Mouse (Mus musculus): ENCODE results near the gene Phf13.
"Not testable (repeated sequence)": the region's sequence is repeated elsewhere in the genome, so short reads cannot be mapped to it uniquely, and the experiment has no call there.

The Phf13 gene

DNA sequence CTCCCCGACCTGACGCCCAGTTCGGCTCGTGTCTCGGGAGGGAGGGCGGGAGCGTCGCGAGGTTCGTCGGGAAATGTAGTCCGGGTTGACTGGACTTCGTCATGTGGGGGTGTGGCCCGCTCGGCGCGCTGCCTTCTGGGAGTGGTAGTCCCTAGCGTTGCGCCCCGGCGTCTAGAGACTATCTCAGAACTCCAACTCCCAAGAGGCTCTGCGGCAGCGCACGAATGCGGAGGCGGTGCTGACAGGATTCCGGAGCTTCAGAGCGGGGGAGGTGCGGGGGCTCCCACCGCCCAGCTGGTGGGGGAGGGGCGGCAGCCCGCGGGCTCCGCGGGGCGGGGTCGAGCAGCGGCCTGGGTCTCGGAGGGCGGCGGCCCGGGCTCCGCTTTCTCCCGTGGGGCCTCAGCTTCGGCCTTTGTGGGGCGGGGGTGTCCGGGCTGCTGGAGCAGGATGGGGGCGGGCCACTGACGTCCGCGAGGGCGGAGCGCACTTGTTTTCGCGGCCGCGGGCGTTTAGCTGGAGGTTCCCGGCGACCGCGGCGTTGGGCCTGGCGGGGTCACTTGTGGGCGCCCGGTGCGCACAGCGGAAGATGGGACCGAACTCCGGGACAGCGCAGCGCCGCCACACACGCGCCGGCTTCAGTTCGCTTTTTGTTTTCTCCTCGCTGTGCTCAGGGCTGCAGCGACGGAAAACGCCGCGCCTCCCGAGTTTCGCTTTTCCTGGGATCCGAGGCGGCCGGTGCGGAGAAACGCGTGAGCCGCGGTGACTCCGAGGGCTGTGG lies at the start of gene Phf13:
Gene Phf13, minus strand, starts transcription at position 86 of the 778 bp plus-strand sequence.
- peak; percentile 99 for DNase-seq (ENCODE audit: inconsistent age in 2 of 2, low spot score in 1 of 2)

GRCm38 (mm10) chr4:152044609-152045008 lies 48.6 kb upstream of the Phf13 start:
- no peak for DNase-seq (ENCODE audit: inconsistent age in 2 of 2, low spot score in 1 of 2)

DNA sequence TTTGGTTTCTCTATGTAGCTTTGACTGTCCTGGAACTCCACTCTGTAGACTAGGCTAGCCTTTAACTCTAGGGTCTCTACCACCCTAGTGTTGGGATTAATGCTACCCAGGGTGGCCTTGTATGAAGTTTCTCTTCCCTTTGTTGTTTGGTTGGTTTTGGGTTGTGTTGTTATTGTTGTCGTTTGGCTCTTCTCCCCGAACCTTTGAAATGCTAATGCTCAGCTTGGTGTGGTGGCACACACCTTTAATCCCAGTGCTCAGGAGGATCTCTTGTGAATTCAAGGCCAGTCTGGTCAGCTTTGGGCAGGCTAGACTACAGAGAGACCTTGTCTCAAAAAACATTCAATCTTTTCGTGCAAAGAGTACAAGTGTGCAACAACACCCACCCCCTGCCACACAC lies 47.1 kb upstream of the Phf13 start:
- no peak for DNase-seq (ENCODE audit: inconsistent age in 2 of 2, low spot score in 1 of 2)

DNA sequence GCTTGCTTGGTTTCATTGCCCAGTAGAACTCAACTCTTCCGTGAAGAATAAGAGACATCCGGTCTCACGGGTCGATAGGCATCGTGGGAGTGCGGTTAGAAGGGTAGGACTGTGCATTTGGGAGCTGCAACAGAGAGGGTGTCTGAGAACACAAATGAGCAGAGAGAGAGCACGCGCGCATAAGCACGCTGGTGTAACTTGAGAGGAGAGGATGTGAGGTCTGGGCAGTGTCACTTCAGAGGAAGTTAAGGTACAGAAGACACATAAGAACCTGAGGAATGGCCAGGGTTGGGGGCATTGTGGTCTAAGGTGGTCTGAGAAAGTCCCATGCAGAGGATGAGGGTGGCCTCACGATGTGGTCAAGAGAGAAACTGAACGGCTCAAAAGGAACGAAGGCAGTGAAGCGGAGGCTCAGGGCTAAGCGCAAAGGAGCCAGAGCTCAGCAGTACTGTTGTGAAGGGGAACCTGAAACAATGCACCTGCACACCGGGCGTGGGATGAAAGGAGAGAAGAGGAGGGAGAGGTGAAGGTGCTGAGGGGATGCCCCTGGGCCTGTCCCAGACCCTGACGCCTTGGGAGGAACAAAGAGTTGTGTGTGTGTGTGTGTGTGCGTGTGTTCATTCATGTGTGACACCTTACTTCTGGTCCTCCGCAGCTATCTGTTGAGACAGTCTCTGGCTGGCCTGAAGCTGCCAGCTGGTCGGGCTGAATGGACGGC lies 46.0 kb upstream of the Phf13 start:
- no peak for DNase-seq (ENCODE audit: inconsistent age in 2 of 2, low spot score in 1 of 2)

GRCm38 (mm10) chr4:152039831-152040310 lies 43.8 kb upstream of the Phf13 start:
- no peak for DNase-seq (ENCODE audit: inconsistent age in 2 of 2, low spot score in 1 of 2)

- peak; percentile 94 to 97 for DNase-seq (ENCODE audit: inconsistent age in 2 of 2, low spot score in 1 of 2)
These were observed 43.1 kb upstream of the Phf13 start, which contains the start of gene Nol9 for GRCm38 (mm10) chr4:152038985-152039830. TSS of gene Nol9 (plus strand) at chr4:152039321.

GRCm38 (mm10) chr4:152038225-152038984 lies 42.3 kb upstream of the Phf13 start, which contains the start of gene Tas1r1:
TSS of gene Tas1r1 (minus strand) at chr4:152038568.
- DNase-seq (ENCODE audit: inconsistent age in 2 of 2, low spot score in 1 of 2), result no peak

DNA sequence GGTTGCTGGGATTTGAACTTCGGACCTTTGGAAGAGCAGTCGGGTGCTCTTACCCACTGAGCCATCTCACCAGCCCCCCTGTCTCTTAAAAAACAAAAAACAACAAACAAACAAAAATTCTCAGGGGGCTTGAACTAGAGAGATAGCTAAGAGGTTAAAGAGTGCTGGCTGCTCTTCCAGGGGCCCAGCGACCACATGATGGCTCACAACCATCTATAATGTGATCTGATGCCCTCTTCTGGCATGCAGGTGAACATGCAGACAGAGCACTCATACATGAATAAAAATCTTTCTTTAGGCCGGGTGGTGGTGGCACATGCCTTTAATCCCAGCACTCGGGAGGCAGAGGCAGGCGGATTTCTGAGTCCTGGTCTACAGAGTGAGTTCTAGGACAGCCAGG lies 40.4 kb upstream of the Phf13 start:
- not testable (repeated sequence) for DNase-seq (ENCODE audit: inconsistent age in 2 of 2, low spot score in 1 of 2)

DNA sequence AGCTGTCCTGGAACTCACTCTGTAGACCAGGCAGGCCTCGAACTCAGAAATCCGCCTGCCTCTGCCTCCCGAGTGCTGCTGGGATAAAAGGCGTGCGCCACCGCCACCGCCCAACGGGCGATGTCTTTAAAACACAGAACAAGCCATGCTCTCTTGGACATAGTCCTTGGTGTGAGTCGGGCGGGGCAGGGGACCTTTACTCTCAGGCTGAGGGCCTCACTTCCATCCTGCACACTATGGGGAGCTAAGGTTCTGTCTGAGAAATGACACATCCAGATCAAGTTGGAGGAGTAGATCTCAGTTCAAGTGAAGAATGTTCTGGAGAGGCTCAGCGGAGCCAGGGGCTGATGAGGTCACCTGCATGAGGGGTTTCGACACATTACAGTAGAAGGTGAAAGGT lies 36.9 kb upstream of the Phf13 start:
- no peak for DNase-seq (ENCODE audit: inconsistent age in 2 of 2, low spot score in 1 of 2)

DNA sequence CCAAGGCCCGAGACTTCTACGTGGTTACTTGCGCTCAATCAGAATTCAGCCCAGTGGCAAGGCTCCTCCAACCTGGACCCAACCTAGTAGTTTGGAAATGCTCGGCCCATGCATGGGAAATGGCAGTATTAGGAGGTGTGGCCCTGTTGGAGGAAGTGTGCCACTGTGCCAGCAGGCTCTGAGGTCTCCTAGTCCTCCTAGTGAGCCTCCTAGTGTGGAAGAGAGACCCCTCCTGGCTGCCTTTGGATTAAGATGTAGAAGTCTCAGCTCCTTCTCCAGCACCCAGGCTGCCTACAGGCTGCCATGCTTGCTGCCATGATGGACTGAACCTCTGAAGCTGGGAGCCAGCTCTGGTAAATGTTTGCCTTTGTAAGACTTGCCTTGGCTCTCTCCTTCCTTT lies 33.9 kb upstream of the Phf13 start:
- DNase-seq (ENCODE audit: inconsistent age in 2 of 2, low spot score in 1 of 2), result no peak

DNA sequence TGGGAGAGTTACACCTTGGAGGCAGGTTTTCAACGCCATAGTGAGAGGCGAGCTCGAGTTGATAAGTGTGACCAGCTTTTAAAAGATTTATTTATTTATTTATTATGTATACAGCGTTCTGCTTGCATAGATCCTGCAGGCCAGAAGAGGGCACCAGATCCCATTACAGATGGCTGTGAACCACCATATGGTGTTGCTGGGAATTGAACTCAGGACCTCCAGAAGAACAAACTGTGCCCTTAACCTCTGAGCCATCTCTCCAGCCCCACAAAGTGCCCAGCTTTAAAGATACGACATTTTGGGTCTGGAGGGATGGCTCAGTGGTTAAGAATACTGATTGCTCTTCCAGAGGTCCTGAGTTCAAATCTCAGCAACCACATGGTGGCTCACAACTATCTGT lies 33.0 kb upstream of the Phf13 start:
- no peak for DNase-seq (ENCODE audit: inconsistent age in 2 of 2, low spot score in 1 of 2)

GRCm38 (mm10) chr4:152028456-152028855 lies 32.4 kb upstream of the Phf13 start:
- DNase-seq (ENCODE audit: inconsistent age in 2 of 2, low spot score in 1 of 2), result no peak

DNA sequence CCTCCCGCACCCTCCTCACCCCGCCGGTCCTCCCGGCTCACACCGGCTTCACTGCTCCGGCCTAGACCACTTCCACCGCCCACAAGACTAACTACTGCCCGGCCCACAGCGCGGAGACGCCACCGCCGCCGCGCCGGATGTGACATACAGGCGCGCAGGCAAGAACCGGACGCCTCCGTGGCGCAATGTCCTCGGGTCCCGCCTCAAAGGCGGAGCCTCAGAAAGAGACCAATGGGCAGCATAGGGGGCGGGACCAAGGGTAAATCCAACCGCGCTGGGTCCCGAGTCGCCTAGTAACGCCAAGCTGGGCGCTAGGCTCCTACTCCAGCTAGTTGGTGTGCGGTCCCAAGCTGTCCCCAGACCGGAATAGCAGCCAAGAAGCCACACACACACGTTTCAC lies 31.5 kb upstream of the Phf13 start, which contains the start of gene Zbtb48:
Gene Zbtb48, minus strand, starts transcription at position 148 of the 400 bp plus-strand sequence.
- peak; percentile 98 to 99 for DNase-seq (ENCODE audit: inconsistent age in 2 of 2, low spot score in 1 of 2)

- no peak for DNase-seq (ENCODE audit: inconsistent age in 2 of 2, low spot score in 1 of 2)
These were observed 30.9 kb upstream of the Phf13 start for GRCm38 (mm10) chr4:152026751-152027508.

DNA sequence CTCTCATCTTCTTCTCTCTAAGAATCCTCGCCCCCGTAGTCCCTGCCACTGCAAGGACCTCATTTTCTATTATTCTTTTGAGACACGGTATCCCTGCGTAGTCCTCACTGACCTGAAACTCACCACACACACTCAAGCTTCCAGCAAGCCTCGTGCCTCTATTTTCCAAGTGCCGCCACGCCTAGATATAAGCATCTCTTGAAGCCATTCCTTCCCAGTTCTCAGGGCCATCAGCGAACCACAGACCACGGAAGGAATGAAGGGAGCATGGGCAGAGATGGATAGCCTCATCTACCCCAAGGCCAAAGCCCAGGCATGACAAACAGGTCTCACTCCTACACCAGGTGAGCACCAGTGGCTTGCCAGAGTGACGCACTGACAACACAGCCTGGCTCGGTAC lies 28.5 kb upstream of the Phf13 start:
- DNase-seq (ENCODE audit: inconsistent age in 2 of 2, low spot score in 1 of 2), result no peak

GRCm38 (mm10) chr4:152022506-152022905 lies 26.4 kb upstream of the Phf13 start:
- no peak for DNase-seq (ENCODE audit: inconsistent age in 2 of 2, low spot score in 1 of 2)

GRCm38 (mm10) chr4:152021568-152022097 lies 25.6 kb upstream of the Phf13 start:
- no peak for DNase-seq (ENCODE audit: inconsistent age in 2 of 2, low spot score in 1 of 2)

DNA sequence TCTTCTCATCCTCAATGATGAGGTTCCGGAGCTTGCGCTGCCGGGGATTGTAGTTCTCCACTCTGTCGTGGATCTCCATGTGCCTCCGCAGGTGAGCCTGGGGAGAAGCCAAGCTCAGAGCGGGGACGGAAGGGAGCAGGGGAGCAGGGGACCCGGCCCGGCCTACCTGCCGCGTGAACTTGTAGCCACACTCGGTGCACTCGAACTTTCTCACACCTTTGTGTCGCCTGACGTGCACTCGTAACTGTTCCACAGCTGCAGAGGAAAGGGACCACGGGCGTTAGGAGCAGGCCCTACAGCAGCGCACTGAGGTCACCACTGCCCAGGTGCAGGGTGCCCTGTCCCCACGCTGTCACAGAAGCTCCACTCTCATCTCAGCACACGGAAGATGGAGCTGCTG lies 24.0 kb upstream of the Phf13 start:
- DNase-seq (ENCODE audit: inconsistent age in 2 of 2, low spot score in 1 of 2), result no peak

DNA sequence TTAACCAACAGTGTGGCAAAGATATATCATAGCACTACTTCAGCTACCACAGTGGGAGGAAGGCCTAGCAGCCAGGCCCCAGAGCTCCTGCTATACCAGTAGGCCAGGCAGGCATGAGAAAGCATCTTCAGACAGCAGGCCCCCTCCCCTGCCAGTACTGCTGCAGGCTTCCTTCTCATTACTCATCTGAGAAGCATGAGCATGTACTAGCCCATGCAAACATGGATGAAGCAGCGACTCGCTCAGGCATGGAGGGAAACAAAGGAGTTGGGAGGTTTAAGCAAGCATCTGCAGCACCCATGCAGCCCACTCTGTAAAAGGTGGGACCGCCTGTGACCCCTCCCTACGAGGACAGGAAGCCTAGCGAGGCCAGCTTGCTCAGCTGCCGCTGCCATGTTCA lies 23.0 kb upstream of the Phf13 start:
- DNase-seq (ENCODE audit: inconsistent age in 2 of 2, low spot score in 1 of 2), result no peak

All from adrenal gland, adult (tissue).